Comparison of ENCODE assay signal across 22 mouse cellular contexts in genomic region chr9:57141417-57142353, GRCm38 (mm10).
"Had no signal": no experiment of that assay in that cellular context is flagged by ENCODE, and none has a peak within 500 bp of the region (broad histone marks: within the 10 kb centered on the region; RNA-seq: fewer than 3 reads in every experiment).

No protein-coding gene starts in this region.

- H3K4me1 ChIP-seq: lung, embryonic 15.5 days had no signal

- DNase-seq: liver, postnatal 0 days; lung, adult 2 months; lung, postnatal 14 days; lung, postnatal 36 days; midbrain, embryonic 14.5 days; retina, postnatal 1 day; right cerebral cortex, adult 18-20 months; right cerebral cortex, postnatal 25 days; right cerebral cortex, postnatal 4 days; spleen, adult 18-20 months; thymus, adult 2 months; thymus, postnatal 25 days; thymus, postnatal 4 days had no signal

- H3K27ac ChIP-seq: lung, embryonic 15.5 days; macrophage; midbrain, embryonic 10.5 days; midbrain, embryonic 12.5 days; neural tube, embryonic 13.5 days; neural tube, embryonic 15.5 days had no signal

- H3K4me3 ChIP-seq: lung, embryonic 15.5 days; midbrain, embryonic 10.5 days; midbrain, embryonic 12.5 days; myocyte; neural tube, embryonic 13.5 days; neural tube, embryonic 15.5 days had no signal

- H3K9me3 ChIP-seq: lung, embryonic 15.5 days; midbrain, embryonic 10.5 days; midbrain, embryonic 12.5 days; neural tube, embryonic 13.5 days; neural tube, embryonic 15.5 days had no signal

- ATAC-seq: liver, postnatal 0 days; lung, postnatal 0 days; midbrain, embryonic 16.5 days had no signal

- H3K27me3 ChIP-seq: lung, embryonic 15.5 days; midbrain, embryonic 12.5 days; neural tube, embryonic 13.5 days; neural tube, embryonic 15.5 days had no signal
